Mouse (Mus musculus) left cerebral cortex, adult 8-10 months (tissue): ENCODE data around the gene Aebp1. TPM values are rescaled to one million over a fixed set of nuclear protein-coding genes. Genes with fewer than 3 reads are reported as not detected.
"Not testable (repeated sequence)": the region's sequence is repeated elsewhere in the genome, so short reads cannot be mapped to it uniquely, and the experiment has no call there.

Experiments
- DNase-seq, 2 experiments: peaks; one replicate each; pipeline ENCODE4 v3.0.0; 2022; ENCODE audit warnings: low spot score in 2 of 2
- total RNA-seq, 4 experiments: library from RNA; stranded (reverse); gene quantifications; 2 replicates each; pipeline ENCODE4 v1.2.4; 2022

Gene Aebp1
- total RNA-seq, 4 experiments from 2014 or later: 22.3 to 25.7 (median 24.6) TPM

DNA sequence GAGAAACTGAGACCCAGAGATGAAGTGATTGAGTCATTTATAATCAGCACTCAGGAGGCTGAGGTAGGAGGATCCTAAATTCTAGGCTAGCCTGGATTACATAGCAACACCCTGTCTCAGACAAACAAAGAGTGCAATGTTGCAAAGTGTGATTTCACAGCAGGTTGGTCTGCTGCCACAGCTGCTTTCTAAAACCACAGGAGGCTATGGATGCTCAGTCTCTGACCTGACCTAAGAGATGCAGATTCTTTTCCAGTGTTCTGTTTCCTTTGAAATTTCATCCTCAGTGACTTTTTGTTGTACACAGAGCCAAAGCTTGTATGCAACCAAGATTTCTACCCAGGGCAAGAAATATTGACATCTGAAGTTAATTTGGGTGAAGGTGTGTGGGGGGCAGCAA lies 6.3 kb upstream of the Aebp1 start:
- DNase-seq: no peak

DNA sequence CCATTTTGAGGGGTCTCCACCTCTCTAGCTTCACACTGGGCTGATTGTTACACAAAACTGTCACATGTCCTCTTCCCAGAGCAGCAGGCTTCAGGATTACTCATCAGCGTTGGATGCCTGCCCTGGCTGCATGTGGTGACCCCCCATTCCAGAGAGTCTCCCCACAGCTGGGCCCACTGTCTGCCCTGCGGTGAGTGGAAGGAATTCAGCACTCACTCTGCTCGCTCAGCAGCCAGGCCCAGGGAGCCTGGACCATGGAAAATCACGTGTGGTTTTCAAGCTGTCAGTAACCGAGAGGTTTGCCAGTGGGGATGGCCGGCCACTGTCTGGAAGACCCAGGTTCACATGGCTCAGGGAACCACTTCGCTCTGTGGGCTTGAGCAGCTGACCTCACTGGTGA lies 5.8 kb upstream of the Aebp1 start:
- DNase-seq: peak in 1 of 2 experiments; percentile 57

DNA sequence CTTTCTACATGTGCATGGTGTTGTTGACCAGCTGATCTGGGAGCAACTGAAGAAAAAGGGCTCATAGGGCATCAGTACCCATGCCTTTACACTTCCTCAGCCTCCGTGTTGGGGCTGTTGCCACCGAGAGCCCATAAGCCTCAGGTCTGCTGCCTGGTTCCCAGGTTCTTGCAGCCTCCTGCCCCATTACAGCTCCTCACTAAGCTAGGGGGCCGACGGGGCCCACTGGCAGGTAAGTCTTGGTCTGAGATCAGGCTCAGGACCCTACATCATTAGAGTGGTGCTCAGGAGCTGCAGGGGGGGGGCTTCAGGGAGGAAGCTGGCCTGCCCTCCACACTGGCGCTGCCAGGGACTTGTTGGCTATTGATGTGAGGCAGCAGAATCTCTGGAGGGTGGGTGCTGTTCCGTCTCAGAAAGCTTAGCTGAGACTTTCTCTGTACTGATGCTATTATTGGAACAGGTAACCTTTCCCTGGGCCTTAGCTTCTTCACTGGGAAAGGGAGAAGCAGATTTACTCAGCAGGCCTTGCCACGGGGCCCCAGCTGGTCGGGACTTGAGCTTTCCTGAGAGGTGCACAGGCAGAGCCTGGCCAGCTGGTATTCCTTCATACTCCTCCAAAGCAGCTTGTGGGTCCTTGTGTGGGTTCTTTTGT lies 5.1 kb upstream of the Aebp1 start:
- DNase-seq: no peak

DNA sequence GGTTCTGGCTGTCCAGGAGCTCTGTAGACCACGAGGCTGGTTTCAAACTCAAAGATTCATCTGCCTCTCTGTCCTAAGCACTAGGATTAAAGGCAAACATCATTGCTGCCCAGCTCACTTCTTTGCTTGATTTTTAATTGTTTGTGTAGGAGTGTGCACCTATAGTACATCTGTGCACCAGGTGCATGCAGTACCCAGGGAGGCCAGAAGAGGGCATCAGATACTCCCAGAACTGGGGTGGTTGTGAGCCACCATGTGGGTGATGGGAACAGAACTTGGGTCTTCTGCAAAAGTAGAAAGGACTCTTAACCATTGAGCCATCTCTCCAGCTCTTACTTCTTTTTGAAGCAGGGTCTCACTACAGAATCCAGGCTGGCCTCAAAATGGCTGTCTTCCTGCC lies 3.0 kb upstream of the Aebp1 start:
- DNase-seq: no peak

DNA sequence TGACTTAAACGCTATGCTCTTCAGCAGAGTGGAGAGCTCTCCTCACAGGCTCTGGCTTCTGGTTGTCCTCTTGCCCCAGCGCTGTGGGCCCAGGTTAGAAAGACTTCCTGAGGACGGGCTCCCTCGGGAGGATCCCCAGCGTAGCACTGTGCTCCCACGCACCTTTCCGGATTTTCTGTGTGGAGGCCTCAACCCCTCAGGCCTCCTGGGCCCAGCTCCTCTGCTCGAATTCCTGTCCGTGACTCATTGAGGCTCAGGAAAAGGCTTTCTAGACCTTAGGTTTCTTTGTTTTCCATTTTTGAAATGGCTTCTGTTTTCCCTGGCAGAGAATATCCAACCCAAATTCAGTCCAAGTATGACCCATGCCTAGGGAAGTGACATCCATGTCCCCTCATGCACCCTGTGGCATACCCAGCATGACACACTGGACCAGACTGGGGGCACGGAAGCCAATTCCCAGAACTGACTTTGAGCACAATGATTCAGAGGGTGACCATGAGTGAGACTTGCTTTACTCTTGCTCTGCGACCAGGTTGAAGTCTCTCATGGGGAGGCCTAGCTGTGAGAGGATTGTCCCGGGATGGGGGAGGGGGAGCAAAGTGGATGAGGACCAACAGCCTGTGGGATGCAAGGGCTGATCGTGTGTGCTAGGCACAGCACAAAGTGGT lies 1.7 kb upstream of the Aebp1 start:
- DNase-seq: no peak

DNA sequence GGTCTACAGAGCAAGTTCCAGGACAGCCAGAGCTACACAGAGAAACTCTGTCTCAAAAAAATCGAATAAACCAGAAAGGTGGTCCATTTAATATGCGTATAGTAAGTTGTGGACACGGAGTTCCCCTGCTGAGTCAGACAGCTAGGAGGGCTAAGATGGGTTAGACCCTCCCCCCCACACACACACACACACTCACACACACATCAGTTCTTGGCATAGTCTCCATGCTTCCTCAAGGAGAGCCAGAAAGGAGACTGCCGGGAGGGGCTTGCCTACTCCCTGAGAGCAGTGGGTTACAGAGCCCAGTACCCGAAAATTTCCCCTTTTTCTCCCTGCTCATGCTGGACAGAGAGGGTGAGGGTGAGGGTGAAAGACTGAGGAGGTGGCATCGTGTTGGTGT lies 1.1 kb upstream of the Aebp1 start:
- no peak for DNase-seq

DNA sequence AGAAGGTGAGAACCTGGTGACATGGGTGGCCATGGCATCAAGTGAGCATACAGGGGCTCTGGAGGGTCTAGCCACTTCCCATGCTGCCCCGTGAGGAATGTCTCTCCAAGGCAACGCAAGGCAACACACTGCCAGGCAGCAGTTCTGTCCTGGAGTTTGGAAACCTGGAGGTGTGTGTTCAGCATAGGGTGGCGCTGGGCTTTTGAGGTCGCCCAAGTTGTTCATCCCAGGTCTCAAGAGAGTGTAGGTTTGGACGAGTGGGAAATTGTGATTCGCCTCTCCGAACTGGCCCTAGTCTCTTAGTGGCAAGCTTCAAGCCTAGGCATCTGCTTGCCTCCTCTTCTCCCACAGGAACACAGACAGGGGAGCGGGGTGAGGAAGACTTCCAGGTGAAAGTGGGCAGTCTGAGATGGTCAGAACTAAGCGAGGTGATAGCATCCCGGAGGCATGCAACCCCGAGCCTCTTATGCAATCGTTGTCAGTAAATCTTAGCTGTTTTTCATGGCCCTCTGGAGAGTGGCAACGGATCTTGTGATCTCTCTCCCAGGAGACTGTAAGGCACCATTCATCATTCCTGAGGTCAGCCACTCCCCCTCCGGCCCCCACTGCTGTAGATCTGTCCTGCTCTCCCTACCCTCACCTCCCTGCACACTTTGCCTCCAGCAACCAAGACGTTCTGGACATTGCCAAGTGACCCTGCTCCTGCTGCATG lies 803 bp downstream of the Aebp1 start:
- DNase-seq: no peak

DNA sequence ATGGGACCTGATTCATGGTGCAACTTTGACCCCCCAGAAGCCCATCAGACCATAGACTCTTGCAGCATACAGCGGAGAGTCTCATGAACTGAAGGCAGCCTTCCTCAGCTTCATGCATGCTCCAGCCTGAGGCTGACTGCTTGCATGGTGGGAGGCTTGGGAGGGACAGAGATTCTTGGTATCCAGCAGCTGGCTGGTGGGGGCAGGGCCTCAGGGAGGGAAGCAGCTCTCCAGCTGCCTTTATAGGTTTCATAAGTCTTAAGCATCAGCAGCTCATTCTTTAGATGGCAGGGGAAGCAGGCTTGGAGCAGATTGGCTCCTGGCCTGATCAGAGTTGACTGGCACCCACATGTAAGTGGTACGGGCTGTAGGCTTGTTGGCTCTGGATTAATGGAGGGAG lies 5.4 kb downstream of the Aebp1 start:
- no peak for DNase-seq

DNA sequence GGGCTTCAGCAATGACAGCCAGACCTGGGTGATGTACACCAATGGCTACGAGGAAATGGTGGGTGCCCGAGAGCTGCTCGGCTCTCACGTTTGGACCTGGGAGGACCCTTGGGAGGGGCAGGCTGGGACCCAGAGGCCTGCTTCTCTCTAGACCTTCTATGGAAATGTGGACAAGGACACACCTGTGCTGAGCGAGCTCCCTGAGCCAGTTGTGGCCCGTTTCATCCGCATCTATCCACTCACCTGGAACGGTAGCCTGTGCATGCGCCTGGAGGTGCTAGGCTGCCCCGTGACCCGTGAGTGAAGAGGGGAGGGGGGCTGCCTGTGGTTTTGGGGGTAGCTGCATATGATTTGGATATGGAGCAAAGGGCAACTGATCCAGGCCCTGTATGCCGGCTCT lies 6.6 kb downstream of the Aebp1 start:
- DNase-seq: no peak

DNA sequence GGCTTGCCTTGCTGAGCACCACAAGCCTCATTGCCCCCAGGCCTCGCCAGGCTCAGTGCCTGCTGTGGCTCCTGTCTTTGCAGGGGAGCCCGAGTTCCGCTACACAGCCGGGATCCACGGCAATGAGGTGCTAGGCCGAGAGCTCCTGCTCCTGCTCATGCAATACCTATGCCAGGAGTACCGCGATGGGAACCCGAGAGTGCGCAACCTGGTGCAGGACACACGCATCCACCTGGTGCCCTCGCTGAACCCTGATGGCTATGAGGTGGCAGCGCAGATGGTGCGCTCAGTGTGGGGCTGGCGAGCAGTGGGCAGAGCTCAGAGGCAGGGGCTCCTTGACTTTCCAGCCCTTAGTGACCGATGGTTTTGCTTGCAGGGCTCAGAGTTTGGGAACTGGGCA lies 7.6 kb downstream of the Aebp1 start:
- no peak for DNase-seq

DNA sequence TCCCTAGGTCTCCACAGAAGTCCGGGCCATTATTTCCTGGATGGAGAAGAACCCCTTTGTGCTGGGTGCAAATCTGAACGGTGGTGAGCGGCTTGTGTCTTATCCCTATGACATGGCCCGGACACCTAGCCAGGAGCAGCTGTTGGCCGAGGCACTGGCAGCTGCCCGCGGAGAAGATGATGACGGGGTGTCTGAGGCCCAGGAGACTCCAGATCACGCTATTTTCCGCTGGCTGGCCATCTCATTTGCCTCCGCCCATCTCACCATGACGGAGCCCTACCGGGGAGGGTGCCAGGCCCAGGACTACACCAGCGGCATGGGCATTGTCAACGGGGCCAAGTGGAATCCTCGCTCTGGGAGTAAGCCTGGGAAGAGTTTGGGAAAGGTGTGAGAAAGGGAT lies 8.3 kb downstream of the Aebp1 start:
- DNase-seq: no peak

DNA sequence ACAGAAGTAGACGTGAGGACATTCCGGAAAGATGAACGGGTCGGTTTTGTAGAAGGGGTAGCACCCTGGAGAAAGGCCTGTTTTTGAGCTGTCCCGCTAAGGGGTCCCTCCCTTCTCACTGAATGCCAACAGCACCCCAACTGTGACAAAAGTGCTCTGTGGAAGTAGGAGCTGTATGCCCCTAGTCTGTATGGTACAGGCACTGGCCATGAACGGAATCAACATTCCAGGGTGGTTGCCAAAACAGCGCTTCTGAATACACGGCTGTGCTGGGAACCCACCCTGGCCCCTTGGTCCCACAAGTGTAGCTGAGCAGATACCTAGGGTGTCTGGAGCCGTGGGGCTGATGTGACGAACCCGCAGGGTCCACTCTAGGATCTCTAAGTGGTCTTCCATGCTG lies 11.0 kb downstream of the Aebp1 start:
- no peak for DNase-seq

DNA sequence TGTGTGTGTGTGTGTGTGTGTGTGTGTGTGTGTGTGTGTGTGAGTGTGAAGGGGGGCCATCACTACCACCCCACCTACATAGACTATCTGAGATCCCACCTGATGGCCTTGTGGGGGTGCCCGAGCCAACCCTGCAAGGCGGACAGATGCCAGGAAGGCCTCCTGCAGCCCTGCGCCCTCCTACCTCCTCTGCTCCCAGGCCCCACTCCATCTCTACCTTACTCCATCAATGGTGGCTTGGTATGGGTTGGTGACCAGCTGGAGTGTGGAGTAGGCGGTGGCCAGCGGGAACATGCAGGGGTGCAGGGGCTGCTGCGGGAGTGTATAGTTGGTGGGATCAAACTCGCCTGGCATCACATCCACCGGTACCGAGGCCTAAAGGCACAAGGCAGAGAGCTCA lies 11.4 kb downstream of the Aebp1 start:
- no peak for DNase-seq

DNA sequence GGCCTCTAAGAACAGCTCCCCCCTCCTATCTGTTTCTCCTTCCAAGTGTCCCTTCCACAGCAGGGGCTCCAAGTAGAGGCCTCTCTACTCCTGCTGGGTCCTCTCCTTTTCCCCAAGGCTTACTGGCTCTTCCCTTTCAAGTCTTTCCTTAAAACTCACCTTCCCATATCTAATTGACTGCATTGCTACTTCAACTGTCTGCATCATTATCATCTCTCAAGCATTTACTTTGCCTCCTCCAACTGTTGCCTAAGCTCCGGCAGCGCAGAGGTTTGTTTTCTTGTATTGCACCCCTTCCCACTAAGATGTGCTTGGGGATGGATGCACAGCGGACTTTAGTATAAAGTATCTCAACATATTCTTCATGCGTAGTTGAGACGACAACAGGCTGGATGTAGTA lies 15.7 kb downstream of the Aebp1 start:
- DNase-seq: no peak

DNA sequence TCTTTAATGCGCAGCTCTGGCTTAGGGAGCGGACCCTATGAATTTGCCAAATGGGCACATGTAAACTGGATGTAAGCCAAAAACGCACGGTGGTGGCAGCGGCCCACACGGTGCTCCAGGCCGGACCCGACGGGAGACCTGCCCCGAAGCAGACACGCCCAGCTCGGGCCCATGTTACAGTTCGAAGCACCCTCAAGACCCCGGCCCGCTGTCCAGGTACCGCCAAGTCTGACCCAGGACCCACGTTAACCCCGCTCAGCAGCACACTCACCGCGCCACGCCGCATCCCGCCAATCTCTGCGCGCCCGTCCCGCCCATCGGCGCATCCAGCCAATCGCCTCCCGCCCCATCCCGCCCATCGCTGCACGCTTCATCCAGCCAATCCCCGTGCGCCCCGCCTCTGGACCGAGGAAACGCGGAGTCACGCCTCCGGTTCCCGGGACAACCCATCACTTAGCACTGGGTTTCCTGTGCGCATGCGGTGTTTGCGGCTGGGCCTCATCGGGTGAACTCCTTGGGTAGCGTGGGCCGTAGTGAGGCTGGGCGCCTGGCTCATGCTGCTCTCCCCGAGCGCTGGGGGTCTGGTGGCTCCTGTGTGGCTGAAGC lies 16.3 kb downstream of the Aebp1 start, which contains the start of gene Pold2:
Gene Pold2 (minus strand): TSS at position 372 of the 606 bp plus-strand sequence.
- peak; percentile 84 to 97 for DNase-seq

DNA sequence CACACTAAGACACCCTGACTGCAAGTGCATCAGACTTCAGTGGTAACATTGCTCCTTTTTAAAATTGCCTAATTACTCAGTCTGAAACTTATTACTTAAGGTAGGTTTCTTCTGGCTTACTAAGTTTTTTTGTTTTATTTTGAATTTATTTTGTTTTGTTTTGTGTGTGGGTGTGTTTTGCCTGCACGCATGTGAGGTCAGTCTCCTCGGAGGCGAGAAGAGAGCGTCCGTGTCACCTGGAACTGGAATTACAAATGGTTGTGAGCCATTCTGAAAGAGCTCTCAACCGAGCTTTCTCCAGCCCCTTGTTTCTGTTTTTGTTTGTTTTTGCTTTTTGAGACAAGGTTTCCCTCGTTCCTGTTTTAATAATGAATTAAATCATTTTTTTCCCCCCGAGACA lies 16.9 kb downstream of the Aebp1 start:
- DNase-seq: no peak

DNA sequence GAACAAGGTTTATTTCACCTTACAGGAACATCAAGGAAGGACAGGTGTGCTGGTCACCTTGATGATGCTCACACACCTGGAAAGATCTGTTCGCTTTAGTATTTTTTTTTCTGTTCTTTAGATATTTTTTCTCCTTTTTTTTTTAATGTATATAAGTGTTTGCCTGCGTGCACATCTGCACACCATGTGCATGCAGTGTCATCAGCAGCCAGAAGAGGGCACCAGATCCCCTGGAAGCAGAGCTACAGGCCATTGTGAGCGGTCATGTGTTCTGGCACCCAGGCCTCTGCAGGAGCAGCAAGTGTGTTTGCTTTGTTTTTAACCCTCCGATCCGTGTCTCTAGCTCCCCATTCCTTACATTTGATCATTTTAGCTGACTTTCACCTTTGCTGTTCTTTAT lies 18.2 kb downstream of the Aebp1 start:
- no peak for DNase-seq

DNA sequence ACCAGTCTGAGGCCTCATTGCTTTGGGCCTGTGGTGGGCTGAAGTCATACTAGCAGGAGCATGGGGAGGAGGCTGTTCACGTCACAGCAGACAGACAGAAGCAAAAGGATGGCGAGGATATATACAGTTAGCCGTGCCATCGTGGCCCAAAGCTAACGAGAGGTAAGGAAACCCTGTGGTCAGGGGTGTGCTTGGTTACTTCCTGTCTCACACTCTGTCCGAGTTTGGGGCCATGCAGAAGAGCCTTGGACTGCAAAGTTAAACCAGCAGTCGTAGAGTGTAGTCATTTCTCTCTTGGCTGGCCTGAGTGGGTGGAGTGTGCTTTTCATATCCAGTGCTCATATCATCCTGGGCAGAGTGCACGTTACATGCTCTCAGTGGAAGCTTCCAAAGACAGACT lies 20.8 kb downstream of the Aebp1 start:
- no peak for DNase-seq

DNA sequence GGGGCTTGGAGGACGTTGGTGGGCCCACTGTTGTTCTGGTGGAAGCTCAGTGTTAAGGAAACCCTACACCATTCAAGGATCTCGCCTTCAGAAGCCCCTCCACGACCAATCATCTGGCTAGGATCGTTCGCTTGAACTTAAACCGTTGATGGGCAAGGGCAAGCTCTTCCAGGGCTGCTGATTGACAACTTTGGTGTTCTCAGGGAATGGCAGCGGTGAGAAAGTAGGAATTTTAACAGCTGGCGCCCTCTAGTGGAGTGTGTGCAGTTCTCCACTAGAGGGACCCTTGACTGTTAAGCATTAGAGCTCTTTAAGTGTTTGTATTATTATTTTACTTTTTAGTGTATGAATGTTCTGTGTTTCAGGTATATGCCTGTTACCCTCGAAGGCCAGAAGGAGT lies 24.4 kb downstream of the Aebp1 start:
- no peak for DNase-seq

DNA sequence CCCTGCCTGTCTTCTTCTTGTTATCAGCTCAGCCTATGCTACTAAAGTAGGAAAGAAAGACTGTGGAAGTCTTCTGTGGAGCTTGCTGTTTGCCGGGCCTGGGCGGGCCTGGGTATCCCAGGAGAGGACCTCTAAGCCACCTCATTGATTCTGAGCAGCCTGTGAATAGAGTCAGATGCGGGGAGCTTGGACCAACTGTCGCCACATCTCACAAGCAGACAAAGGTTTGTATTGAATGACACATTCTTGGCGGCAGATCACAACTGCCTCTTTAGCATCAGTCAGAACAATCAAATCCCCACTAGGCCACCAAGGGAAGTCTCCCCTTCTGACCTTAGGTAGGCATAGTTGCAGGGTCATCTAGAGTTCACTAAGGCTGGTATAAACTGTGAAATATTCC lies 25.5 kb downstream of the Aebp1 start:
- DNase-seq: no peak

DNA sequence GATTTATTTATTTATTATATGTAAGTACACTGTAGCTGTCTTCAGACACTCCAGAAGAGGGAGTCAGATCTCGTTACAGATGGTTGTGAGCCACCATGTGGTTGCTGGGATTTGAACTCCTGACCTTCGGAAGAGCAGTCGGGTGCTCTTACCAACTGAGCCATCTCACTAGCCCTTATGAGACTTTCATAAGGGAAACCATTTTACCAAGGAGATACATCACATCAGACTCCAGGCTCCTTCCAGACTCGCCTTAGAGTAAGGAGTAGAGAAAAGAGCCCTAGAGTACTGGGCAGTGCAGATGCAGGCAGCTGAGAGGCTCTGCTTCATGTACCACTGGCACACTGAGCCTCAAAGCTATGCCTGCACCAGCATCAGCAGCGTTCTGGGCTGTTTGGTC lies 26.8 kb downstream of the Aebp1 start:
- DNase-seq: not testable (repeated sequence)

DNA sequence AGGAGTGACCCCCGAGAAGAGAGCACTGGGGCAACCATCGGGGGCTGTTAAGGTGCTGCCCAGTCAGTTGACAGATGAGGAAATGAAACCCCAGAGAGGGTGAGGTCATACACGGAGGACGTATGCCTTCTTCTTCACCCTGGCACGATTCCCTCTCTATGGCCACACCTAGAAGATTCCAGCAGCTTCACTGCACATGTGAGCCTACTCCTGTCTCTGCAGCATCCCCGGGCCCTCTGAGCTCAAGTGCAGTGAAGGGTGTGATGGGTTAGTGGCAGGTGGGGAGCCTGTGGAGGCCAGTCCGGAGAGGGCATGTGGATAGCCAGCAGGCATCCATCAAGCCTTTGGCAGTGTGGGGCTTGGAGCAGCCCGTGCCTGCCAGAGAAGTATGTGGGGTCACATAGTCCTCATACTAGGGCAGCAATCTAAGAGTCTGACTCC lies 30.4 kb downstream of the Aebp1 start:
- DNase-seq: no peak
